Mouse (Mus musculus) embryonic facial prominence, embryonic 14.5 days (tissue): ENCODE data around the gene Ecm2. TPM values are rescaled to one million over a fixed set of nuclear protein-coding genes. Genes with fewer than 3 reads are reported as not detected.

Experiments
- ATAC-seq: fragments of 200-750 bp; cut with Nextera tagmentation; 2 replicates; pipeline ENCODE4 v1.8.0; 2017; ENCODE audit warnings: low read depth, moderate number of reproducible peaks, moderate TSS enrichment
- DNase-seq: peaks from one replicate; pipeline ENCODE4 v3.0.0-alpha.2; 2015; ENCODE audit warnings: low spot score
- H3K27ac ChIP-seq: fragments of 300-500 bp; sonication (generic); replicated peaks from 2 replicates; pipeline ENCODE4 v1.5.1; 2014; ENCODE audit warnings: low read depth, mild to moderate bottlenecking, low read length, moderate library complexity
- H3K27me3 ChIP-seq: fragments of 300-500 bp; sonication (generic); replicated peaks from 2 replicates; pipeline ENCODE4 v1.6.1; 2014; ENCODE audit warnings: low read length; ENCODE audit not compliant: control insufficient read depth, insufficient read depth
- H3K36me3 ChIP-seq: fragments of 300-500 bp; sonication (generic); 2 replicates; pipeline ENCODE4 v1.6.1; 2014; ENCODE audit warnings: low read length, mixed read lengths; ENCODE audit not compliant: control insufficient read depth, insufficient read depth
- H3K4me1 ChIP-seq: fragments of 300-500 bp; sonication (generic); 2 replicates; pipeline ENCODE4 v1.6.1; 2014; ENCODE audit warnings: antibody characterized with exemption, low read length; ENCODE audit not compliant: control insufficient read depth, insufficient read depth
- H3K4me2 ChIP-seq: fragments of 300-500 bp; sonication (generic); 2 replicates; pipeline ENCODE4 v1.6.1; 2014; ENCODE audit warnings: low read depth, mild to moderate bottlenecking, low read length, moderate library complexity, mixed read lengths
- H3K4me3 ChIP-seq: fragments of 300-500 bp; sonication (generic); 2 replicates; pipeline ENCODE4 v1.5.1; 2014; ENCODE audit warnings: low read depth, mild to moderate bottlenecking, low read length
- H3K9ac ChIP-seq: fragments of 300-500 bp; sonication (generic); 2 replicates; pipeline ENCODE4 v1.6.1; 2014; ENCODE audit warnings: low read depth, mild to moderate bottlenecking, low read length, moderate library complexity, mixed read lengths
- H3K9me3 ChIP-seq: fragments of 300-500 bp; sonication (generic); 2 replicates; pipeline ENCODE4 v1.6.1; 2016; ENCODE audit warnings: low read length; ENCODE audit not compliant: control insufficient read depth
- WGBS: fragments of 180-500 bp; shearing (Covaris S2); extraction: QIAGEN DNeasy Blood & Tissue Kit; methylation state at CpG from one replicate; pipeline ENCODE4 v1.1.7; 2014; 5-methylcytosine and 5-hydroxymethylcytosine counted together
- polyA plus RNA-seq: library from polyadenylated mRNA; unstranded; fragments of >200 nt; fragmentation: Nextera tagmentation; extraction: Ambion mirVana; gene quantifications from 2 replicates; pipeline ENCODE4 v1.2.1, GENCODE M21; 2014

Gene Ecm2
- polyA plus RNA-seq, 1 experiment from 2014 or later = 1.7 TPM

DNA sequence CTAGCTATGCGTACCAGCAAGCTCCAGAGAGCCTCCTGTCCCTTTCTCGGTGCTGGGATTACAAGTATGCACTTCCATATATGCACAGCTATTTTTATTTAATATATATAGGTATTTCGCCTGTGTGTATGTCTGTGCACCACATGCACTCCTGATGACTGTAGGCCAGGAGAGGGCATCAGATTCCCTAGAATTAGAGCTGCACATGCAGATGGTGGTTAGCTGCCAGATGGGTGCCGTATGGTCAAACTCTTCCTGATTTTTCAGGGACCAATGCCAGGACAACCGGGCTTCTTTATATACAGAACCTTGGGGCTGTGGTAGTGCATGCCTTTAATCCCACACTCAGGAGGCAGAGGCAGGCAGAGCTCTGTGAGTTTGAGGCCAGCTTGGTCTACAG is 35.6 kb upstream of the Ecm2 start:
- no peak overlapping the region for H3K4me3 ChIP-seq
- no peak for DNase-seq
- 84% methylated on average over 5 of the region's 5 CpGs for WGBS
- H3K4me2 ChIP-seq = no peak overlapping the region
- H3K4me1 ChIP-seq = peaks cover 25% of the 10 kb centered on the region
- no peak overlapping the region for H3K27ac ChIP-seq
- H3K27me3 ChIP-seq = no peaks in the 10 kb centered on the region
- no peaks in the 10 kb centered on the region for H3K9me3 ChIP-seq
- no peak overlapping the region for H3K9ac ChIP-seq
- no peak for ATAC-seq
- H3K36me3 ChIP-seq = peaks cover 18% of the 10 kb centered on the region; the same call in 1 of the 2 replicates

DNA sequence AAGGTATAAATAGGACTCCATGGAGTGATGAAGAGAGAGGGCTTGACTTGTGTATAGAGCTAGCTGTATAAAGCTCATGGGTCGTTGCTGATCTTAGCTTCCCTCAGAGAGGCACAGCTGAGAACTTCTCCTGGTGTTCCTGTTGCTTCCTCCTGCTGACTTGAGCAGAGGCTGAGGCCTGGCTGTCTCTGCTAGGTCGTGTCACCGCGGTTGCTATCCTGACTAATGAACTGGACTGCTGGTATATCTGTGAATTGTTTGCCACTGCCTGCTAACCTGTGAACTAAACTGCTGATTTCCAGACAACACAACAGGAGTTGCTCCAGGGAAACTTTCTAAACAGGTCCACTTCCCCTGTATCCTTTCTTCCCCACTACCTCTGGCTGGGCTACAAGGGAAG is 34.3 kb upstream of the Ecm2 start:
- Histone ChIP-seq H3K4me3 (no peak overlapping the region), H3K4me1 (peaks cover 25% of the 10 kb centered on the region), H3K27ac (no peak overlapping the region), H3K27me3 (no peaks in the 10 kb centered on the region), H3K9ac (no peak overlapping the region), H3K9me3 (no peaks in the 10 kb centered on the region), H3K4me2 (no peak overlapping the region), H3K36me3 (peaks cover 6% of the 10 kb centered on the region; the same call in 1 of the 2 replicates)
- 89% methylated on average over 4 of the region's 4 CpGs for WGBS
- no peak for ATAC-seq
- no peak for DNase-seq

DNA sequence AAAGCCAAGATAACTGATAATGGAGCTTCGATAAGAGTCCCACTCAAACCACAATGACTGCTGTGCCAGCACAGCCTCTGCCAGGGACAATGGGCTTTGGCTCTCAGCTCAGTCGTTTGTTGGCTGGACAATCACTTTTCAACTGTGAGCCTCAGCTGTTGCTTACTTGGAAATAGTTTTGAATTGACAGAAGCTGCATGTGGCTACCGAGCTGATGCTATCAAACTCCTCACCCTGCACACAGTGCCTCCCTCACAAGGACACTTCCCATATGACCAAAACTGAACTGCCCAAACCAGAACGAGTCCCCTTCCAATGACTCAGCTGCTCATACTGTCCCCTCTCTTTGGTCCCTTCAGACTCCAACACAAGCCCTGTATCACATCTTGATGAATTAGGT is 33.8 kb upstream of the Ecm2 start:
- H3K9ac ChIP-seq = no peak overlapping the region
- H3K36me3 ChIP-seq = 0 out of 2 replicates have a peak, but pooled peaks cover under 1% of the 10 kb centered on the region
- H3K4me3 ChIP-seq = no peak overlapping the region
- no peak overlapping the region for H3K27ac ChIP-seq
- DNase-seq = no peak
- no peaks in the 10 kb centered on the region for H3K27me3 ChIP-seq
- no peak overlapping the region for H3K4me2 ChIP-seq
- ATAC-seq = no peak
- no peaks in the 10 kb centered on the region for H3K9me3 ChIP-seq
- 70% methylated on average over 4 of the region's 4 CpGs for WGBS
- H3K4me1 ChIP-seq = peaks cover 23% of the 10 kb centered on the region

DNA sequence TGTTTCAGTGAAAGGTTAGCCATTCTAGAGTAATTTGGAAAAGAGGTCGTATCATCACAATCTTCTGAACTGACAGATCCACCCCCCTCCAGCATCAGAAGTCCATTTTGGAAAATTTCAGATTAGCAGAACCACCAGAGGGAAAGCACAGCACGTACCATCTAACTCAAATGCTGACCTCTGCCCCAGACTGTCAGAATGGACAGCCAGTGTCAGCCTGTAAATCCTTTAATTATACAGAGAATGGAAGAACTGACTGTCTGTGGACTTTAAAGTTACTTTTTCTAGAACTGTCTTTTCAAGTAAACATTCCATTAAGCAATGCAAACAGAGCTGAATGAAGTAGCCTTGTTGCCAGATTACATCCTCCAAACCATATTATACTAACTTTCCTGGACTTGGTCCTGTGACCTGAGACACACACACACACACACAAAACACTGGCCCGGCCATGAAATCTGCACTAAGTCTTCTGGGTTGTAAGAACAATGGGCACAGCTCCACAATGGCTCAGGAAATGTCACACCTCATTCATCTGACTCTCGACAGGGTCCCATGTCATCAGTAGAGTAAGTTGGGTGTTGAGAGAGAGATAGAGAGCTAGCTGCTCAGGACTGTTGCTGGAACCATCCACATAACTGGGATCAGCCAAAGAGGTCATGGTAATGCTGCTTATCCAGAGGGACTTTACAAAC is 32.5 kb upstream of the Ecm2 start:
- no peak overlapping the region for H3K4me2 ChIP-seq
- H3K27ac ChIP-seq = no peak overlapping the region
- no peaks in the 10 kb centered on the region for H3K9me3 ChIP-seq
- WGBS = 64% methylated on average over 4 of the region's 4 CpGs
- no peak for ATAC-seq
- no peaks in the 10 kb centered on the region for H3K36me3 ChIP-seq
- no peak overlapping the region for H3K9ac ChIP-seq
- H3K27me3 ChIP-seq = no peaks in the 10 kb centered on the region
- no peak overlapping the region for H3K4me3 ChIP-seq
- H3K4me1 ChIP-seq = peaks cover 11% of the 10 kb centered on the region
- no peak for DNase-seq

DNA sequence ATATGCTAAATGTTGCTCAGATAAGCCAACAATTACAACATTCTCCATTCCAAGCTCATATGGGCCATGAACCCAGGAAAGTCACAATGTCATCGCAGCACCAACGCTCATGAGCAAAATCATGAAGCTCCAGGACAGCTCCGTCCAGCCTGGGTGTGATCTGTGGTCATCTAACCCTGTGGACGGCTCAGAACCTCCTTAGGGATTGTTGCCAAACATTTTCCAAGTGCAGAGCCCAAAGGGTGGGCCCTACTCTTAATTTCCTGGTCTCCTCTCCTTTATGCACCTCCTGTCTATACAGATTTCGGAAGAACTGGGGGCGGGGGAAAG is 32.0 kb upstream of the Ecm2 start:
- H3K9ac ChIP-seq = no peak overlapping the region
- no peaks in the 10 kb centered on the region for H3K36me3 ChIP-seq
- DNase-seq = no peak
- no peak for ATAC-seq
- H3K4me2 ChIP-seq = no peak overlapping the region
- H3K9me3 ChIP-seq = no peaks in the 10 kb centered on the region
- H3K27ac ChIP-seq = no peak overlapping the region
- no peaks in the 10 kb centered on the region for H3K27me3 ChIP-seq
- H3K4me1 ChIP-seq = peaks cover 9% of the 10 kb centered on the region
- 90% methylated on average over 6 of the region's 6 CpGs for WGBS
- no peak overlapping the region for H3K4me3 ChIP-seq

DNA sequence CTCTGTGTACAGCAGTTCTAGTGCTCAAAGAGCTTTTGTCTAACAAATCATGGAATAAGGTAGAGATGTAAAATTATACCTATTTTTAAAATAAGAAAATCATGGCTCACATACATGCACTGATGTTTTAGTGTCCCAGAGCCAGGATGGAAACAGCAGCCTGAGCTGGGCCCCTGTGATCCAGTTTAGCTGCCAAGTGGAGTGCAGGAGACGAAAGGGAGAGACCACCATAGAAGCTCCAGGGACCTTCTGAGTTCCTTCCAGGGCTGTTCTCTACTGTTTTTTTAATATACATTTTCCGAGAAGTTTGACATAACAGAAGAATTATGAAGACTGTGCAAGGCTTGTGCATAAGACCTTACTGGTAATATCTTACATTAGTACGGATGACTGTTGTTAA is 26.7 kb upstream of the Ecm2 start:
- no peaks in the 10 kb centered on the region for H3K9me3 ChIP-seq
- no peak overlapping the region for H3K9ac ChIP-seq
- peaks cover 26% of the 10 kb centered on the region for H3K4me1 ChIP-seq
- H3K36me3 ChIP-seq = no peaks in the 10 kb centered on the region
- ATAC-seq = peak; percentile 54; the same call in 1 of the 2 replicates
- peak; percentile 70 for DNase-seq
- no peaks in the 10 kb centered on the region for H3K27me3 ChIP-seq
- H3K27ac ChIP-seq = peak overlapping the region; percentile 95
- 57% methylated on average over 3 of the region's 3 CpGs for WGBS
- H3K4me2 ChIP-seq = no peak overlapping the region
- no peak overlapping the region for H3K4me3 ChIP-seq

DNA sequence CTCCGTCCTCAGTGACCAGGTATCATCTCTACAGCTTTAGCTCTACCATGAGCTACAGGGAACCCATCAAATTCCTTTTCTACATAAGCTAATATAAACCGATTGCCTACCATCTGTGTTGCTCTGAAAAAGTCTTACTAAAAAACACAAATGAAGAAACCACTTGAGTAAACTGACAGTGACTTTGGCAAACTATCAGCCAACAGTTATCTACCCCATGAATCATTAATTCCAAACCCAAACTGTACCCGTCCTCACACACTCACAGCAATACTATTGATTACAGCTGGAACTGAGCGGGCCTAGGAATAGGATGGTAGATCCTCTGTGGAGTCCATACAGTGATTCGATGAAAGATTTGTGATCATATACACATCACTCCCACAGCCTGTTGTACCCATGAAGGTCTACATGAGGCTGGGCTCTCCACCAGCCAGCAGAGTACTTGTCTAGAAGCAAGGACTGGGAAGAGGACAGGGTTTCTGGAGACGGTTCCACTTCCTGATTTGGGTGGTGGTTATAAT is 25.7 kb upstream of the Ecm2 start:
- Histone ChIP-seq H3K27ac (peak overlapping the region; percentile 95), H3K27me3 (no peaks in the 10 kb centered on the region), H3K9me3 (no peaks in the 10 kb centered on the region), H3K4me3 (no peak overlapping the region), H3K36me3 (no peaks in the 10 kb centered on the region), H3K4me2 (no peak overlapping the region), H3K4me1 (peaks cover 26% of the 10 kb centered on the region), H3K9ac (no peak overlapping the region)
- 88% methylated on average over 6 of the region's 6 CpGs for WGBS
- DNase-seq = no peak
- no peak for ATAC-seq

DNA sequence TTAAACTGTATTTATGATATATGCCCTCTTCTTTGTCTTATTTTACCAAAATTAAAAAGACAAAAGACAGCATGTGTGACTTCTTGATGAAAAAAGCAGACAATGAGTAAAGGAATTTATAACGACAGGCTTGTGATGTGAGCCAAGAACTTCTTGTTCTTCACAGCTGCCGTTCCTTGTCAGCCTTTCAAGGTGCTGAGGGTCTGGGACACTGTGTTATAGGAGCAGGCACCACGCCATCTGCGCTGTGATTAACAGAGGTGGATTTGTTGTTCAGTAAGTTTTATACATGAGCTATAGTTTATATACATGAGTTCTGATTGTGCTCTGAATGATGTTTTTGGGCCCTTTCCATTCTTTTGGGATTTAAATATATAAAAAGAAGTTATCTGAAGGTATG is 25.2 kb upstream of the Ecm2 start:
- no peaks in the 10 kb centered on the region for H3K36me3 ChIP-seq
- H3K4me3 ChIP-seq = no peak overlapping the region
- no peaks in the 10 kb centered on the region for H3K9me3 ChIP-seq
- H3K4me1 ChIP-seq = peaks cover 26% of the 10 kb centered on the region
- 73% methylated on average over 4 of the region's 4 CpGs for WGBS
- H3K9ac ChIP-seq = no peak overlapping the region
- no peak overlapping the region for H3K4me2 ChIP-seq
- peak overlapping the region; percentile 95 for H3K27ac ChIP-seq
- H3K27me3 ChIP-seq = no peaks in the 10 kb centered on the region
- ATAC-seq (no peak), DNase-seq (peak; percentile 56)

DNA sequence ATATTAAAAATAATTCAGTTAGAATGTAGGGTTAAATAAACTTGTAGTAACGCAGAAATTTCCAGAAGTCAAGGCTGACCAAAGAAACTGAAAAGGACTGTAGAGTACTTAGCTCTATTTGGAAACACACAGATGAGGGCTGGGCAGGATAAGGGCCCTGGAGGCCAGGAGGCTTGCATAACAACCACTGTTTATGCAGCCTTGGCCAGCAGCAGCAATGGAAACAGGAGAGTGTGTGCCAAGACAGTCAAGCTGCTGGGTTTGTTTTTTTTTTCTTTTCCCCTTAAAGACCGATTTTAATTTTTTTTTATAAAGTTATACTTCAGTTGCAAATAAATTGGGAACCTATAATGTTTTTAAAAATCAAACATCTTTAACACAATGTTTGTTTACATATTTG is 24.6 kb upstream of the Ecm2 start:
- Histone ChIP-seq H3K9me3 (no peaks in the 10 kb centered on the region), H3K27ac (peak overlapping the region; percentile 95), H3K4me3 (no peak overlapping the region), H3K9ac (no peak overlapping the region), H3K4me2 (no peak overlapping the region), H3K4me1 (peaks cover 29% of the 10 kb centered on the region), H3K36me3 (no peaks in the 10 kb centered on the region), H3K27me3 (no peaks in the 10 kb centered on the region)
- 42% methylated on average over 2 of the region's 2 CpGs for WGBS
- peak; percentile 96 for ATAC-seq
- peak; percentile 95 for DNase-seq
